Mouse (Mus musculus): ENCODE results near the gene Rpe. TPM values are rescaled to one million over a fixed set of nuclear protein-coding genes. Genes with fewer than 3 reads are reported as not detected.
"Not testable (repeated sequence)": the region's sequence is repeated elsewhere in the genome, so short reads cannot be mapped to it uniquely, and the experiment has no call there.

The Rpe gene
- polyA plus RNA-seq, 1 experiment from 2014 or later: 30.2 TPM

- WGBS: 62% methylated on average over 1 of the region's 1 CpGs
- ATAC-seq: peak; percentile 56; the same call in 1 of the 2 replicates
- H3K4me3 ChIP-seq (ENCODE audit: low read depth, low read length): no peak overlapping the region
- H3K36me3 ChIP-seq (ENCODE audit: control insufficient read depth, insufficient read depth, low read length): peaks cover 2% of the 10 kb centered on the region; the same call in 1 of the 2 replicates
- no peak overlapping the region for H3K9ac ChIP-seq (ENCODE audit: low read depth, low read length)
- H3K4me1 ChIP-seq (ENCODE audit: control insufficient read depth, insufficient read depth, low read length): no peaks in the 10 kb centered on the region
- no peak overlapping the region for H3K27ac ChIP-seq (ENCODE audit: low read length)
- no peak overlapping the region for H3K4me2 ChIP-seq (ENCODE audit: low read length)
- no peaks in the 10 kb centered on the region for H3K9me3 ChIP-seq (replicated peaks; ENCODE audit: control insufficient read depth, low read length, poor library complexity, severe bottlenecking)
- H3K27me3 ChIP-seq (ENCODE audit: control insufficient read depth, insufficient read depth, low read depth, low read length): no peaks in the 10 kb centered on the region
Observed at GRCm38 (mm10) chr1:66692308-66692707, 8.3 kb upstream of the Rpe start.

DNA sequence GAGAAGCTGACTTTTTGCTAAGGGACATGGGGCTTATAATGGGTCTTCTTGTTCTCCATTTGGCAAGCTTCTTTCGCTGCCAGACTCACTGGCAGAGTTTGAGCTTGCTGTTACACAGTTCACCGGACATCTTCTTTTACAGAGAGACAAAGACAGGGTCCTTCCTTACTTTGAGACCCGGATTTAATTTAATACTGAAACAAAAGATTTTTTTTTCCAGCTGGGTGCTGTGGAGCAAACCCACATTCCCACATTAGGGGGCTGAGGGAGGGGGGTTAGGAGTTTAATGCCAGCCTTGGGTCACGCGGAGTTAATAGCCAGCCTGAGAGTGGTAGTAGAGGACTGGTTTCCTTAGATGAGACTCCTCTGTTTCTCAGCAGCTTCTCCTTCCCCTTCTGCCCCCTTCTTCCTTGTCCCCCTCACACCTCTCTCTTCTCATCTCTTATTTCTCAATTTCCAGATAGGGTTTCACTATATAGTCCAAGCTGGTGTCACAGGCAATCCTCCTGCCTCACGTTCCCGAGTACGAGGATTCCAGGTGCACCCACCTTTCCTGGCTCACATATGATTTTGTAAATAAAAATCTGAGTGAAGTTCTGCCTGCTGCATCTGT is 7.7 kb upstream of the Rpe start:
- Histone ChIP-seq H3K27me3 (ENCODE audit: control insufficient read depth, insufficient read depth, low read depth, low read length) (no peaks in the 10 kb centered on the region), H3K27ac (ENCODE audit: low read length) (no peak overlapping the region), H3K4me3 (ENCODE audit: low read depth, low read length) (no peak overlapping the region), H3K9ac (ENCODE audit: low read depth, low read length) (no peak overlapping the region), H3K4me1 (ENCODE audit: control insufficient read depth, insufficient read depth, low read length) (no peaks in the 10 kb centered on the region), H3K9me3 (replicated peaks; ENCODE audit: control insufficient read depth, low read length, poor library complexity, severe bottlenecking) (no peaks in the 10 kb centered on the region), H3K4me2 (ENCODE audit: low read length) (no peak overlapping the region), H3K36me3 (ENCODE audit: control insufficient read depth, insufficient read depth, low read length) (peaks cover 2% of the 10 kb centered on the region; the same call in 1 of the 2 replicates)
- 59% methylated on average over 8 of the region's 8 CpGs for WGBS
- 0 out of 2 replicates have a peak, but pooled peaks have one; percentile 58 for ATAC-seq

GRCm38 (mm10) chr1:66694266-66694665 is 6.4 kb upstream of the Rpe start:
- Histone ChIP-seq H3K4me3 (ENCODE audit: low read depth, low read length) (no peak overlapping the region), H3K9me3 (replicated peaks; ENCODE audit: control insufficient read depth, low read length, poor library complexity, severe bottlenecking) (no peaks in the 10 kb centered on the region), H3K4me1 (ENCODE audit: control insufficient read depth, insufficient read depth, low read length) (no peaks in the 10 kb centered on the region), H3K9ac (ENCODE audit: low read depth, low read length) (no peak overlapping the region), H3K27me3 (ENCODE audit: control insufficient read depth, insufficient read depth, low read depth, low read length) (no peaks in the 10 kb centered on the region), H3K27ac (ENCODE audit: low read length) (no peak overlapping the region), H3K4me2 (ENCODE audit: low read length) (no peak overlapping the region), H3K36me3 (ENCODE audit: control insufficient read depth, insufficient read depth, low read length) (peaks cover 2% of the 10 kb centered on the region; the same call in 1 of the 2 replicates)
- WGBS: 76% methylated on average over 5 of the region's 5 CpGs
- no peak for ATAC-seq

DNA sequence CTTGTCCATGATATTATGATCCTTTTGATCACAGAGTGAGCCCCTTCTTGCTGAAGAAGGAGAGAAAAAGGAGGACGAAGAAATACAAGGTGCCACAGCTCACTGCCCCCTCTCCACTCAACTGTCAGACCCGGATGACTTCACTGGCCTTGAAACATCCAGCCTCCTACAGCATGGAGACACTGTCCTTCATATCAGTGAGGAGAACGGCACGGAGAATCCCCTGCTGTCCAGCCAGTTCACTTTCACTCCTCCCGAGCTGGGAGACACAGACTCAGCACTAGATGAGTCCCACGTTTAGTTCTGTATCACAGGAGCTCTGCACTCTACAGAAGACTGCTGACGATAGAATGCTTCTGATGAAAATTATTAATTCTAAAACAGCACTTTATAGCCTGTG is 5.3 kb upstream of the Rpe start:
- peaks cover 2% of the 10 kb centered on the region; the same call in 1 of the 2 replicates for H3K36me3 ChIP-seq (ENCODE audit: control insufficient read depth, insufficient read depth, low read length)
- H3K27me3 ChIP-seq (ENCODE audit: control insufficient read depth, insufficient read depth, low read depth, low read length): no peaks in the 10 kb centered on the region
- H3K4me3 ChIP-seq (ENCODE audit: low read depth, low read length): no peak overlapping the region
- ATAC-seq: no peak
- 66% methylated on average over 7 of the region's 7 CpGs for WGBS
- no peak overlapping the region for H3K4me2 ChIP-seq (ENCODE audit: low read length)
- no peak overlapping the region for H3K9ac ChIP-seq (ENCODE audit: low read depth, low read length)
- no peaks in the 10 kb centered on the region for H3K9me3 ChIP-seq (replicated peaks; ENCODE audit: control insufficient read depth, low read length, poor library complexity, severe bottlenecking)
- no peaks in the 10 kb centered on the region for H3K4me1 ChIP-seq (ENCODE audit: control insufficient read depth, insufficient read depth, low read length)
- no peak overlapping the region for H3K27ac ChIP-seq (ENCODE audit: low read length)

GRCm38 (mm10) chr1:66699630-66700029 is 1.0 kb upstream of the Rpe start:
- H3K4me3 ChIP-seq (ENCODE audit: low read depth, low read length); H3K27ac ChIP-seq (ENCODE audit: low read length); H3K36me3 ChIP-seq (ENCODE audit: control insufficient read depth, insufficient read depth, low read length); H3K9ac ChIP-seq (ENCODE audit: low read depth, low read length); H3K27me3 ChIP-seq (ENCODE audit: control insufficient read depth, insufficient read depth, low read depth, low read length); H3K4me2 ChIP-seq (ENCODE audit: low read length); H3K9me3 ChIP-seq (replicated peaks; ENCODE audit: control insufficient read depth, low read length, poor library complexity, severe bottlenecking); ATAC-seq: not testable (repeated sequence)
- peaks cover 16% of the 10 kb centered on the region for H3K4me1 ChIP-seq (ENCODE audit: control insufficient read depth, insufficient read depth, low read length)
- WGBS: 89% methylated on average over 10 of the region's 10 CpGs

- peak; percentile 70 for ATAC-seq
- Histone ChIP-seq H3K4me3 (ENCODE audit: low read depth, low read length) (peak overlapping the region; percentile 73), H3K9ac (ENCODE audit: low read depth, low read length) (no peak overlapping the region; the same call in 1 of the 2 replicates), H3K9me3 (replicated peaks; ENCODE audit: control insufficient read depth, low read length, poor library complexity, severe bottlenecking) (no peaks in the 10 kb centered on the region), H3K36me3 (ENCODE audit: control insufficient read depth, insufficient read depth, low read length) (no peaks in the 10 kb centered on the region), H3K27ac (ENCODE audit: low read length) (no peak overlapping the region), H3K4me1 (ENCODE audit: control insufficient read depth, insufficient read depth, low read length) (peaks cover 19% of the 10 kb centered on the region), H3K4me2 (ENCODE audit: low read length) (peak overlapping the region; percentile 71), H3K27me3 (ENCODE audit: control insufficient read depth, insufficient read depth, low read depth, low read length) (no peaks in the 10 kb centered on the region)
- 43% methylated on average over 5 of the region's 5 CpGs for WGBS
Observed at GRCm38 (mm10) chr1:66700149-66700692, 410 bp upstream of the Rpe start.

- H3K27me3 ChIP-seq (ENCODE audit: control insufficient read depth, insufficient read depth, low read depth, low read length): no peaks in the 10 kb centered on the region
- ATAC-seq: no peak
- no peak overlapping the region for H3K27ac ChIP-seq (ENCODE audit: low read length)
- no peaks in the 10 kb centered on the region for H3K9me3 ChIP-seq (replicated peaks; ENCODE audit: control insufficient read depth, low read length, poor library complexity, severe bottlenecking)
- peak overlapping the region; percentile 71 for H3K4me2 ChIP-seq (ENCODE audit: low read length)
- H3K4me3 ChIP-seq (ENCODE audit: low read depth, low read length): peak overlapping the region; percentile 73
- 41% methylated on average over 2 of the region's 2 CpGs for WGBS
- H3K9ac ChIP-seq (ENCODE audit: low read depth, low read length): peak overlapping the region; percentile 84
- H3K4me1 ChIP-seq (ENCODE audit: control insufficient read depth, insufficient read depth, low read length): peaks cover 19% of the 10 kb centered on the region
- H3K36me3 ChIP-seq (ENCODE audit: control insufficient read depth, insufficient read depth, low read length): peaks cover under 1% of the 10 kb centered on the region; the same call in 1 of the 2 replicates
Observed at GRCm38 (mm10) chr1:66701576-66701940, 927 bp downstream of the Rpe start.

DNA sequence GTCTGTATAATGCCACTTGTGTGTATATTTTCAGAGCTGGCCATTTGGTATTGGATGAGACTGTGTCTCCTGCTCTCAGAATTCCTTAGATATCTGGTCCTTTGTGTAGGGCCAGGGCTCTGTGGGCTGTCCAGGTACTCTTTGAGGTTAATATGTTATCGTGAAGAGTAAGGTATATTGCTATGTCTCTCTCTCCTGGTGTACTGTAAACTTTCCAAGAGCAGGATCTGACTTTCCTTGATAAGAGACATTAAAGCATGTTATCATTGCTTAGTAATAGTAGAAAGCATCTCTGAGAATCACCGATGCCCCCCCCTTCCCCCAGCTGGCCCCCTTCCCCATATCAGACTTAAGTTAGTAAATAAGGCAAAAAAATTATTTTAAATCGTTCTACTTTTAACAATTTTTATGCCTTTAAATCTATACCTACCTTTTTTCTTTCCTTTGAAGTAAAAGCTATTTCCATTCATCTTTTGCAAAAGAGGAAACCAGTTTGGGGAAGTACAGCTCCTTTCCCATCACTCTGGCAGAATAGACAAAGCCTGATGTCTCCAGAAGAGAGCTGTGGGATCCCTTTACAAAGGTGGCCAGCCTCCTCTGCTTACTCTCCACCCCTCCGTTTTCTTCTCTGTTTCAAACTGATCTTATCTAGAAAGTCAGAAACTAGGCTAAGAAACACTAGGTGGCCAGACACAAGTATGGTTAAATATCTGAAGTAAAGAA is 2.2 kb downstream of the Rpe start:
- Histone ChIP-seq H3K36me3 (ENCODE audit: control insufficient read depth, insufficient read depth, low read length) (peaks cover 6% of the 10 kb centered on the region; the same call in 1 of the 2 replicates), H3K27me3 (ENCODE audit: control insufficient read depth, insufficient read depth, low read depth, low read length) (no peaks in the 10 kb centered on the region), H3K4me1 (ENCODE audit: control insufficient read depth, insufficient read depth, low read length) (peaks cover 19% of the 10 kb centered on the region), H3K4me2 (ENCODE audit: low read length) (no peak overlapping the region), H3K9me3 (replicated peaks; ENCODE audit: control insufficient read depth, low read length, poor library complexity, severe bottlenecking) (no peaks in the 10 kb centered on the region), H3K27ac (ENCODE audit: low read length) (no peak overlapping the region), H3K4me3 (ENCODE audit: low read depth, low read length) (no peak overlapping the region), H3K9ac (ENCODE audit: low read depth, low read length) (no peak overlapping the region)
- ATAC-seq: no peak
- 91% methylated on average over 4 of the region's 4 CpGs for WGBS

- Histone ChIP-seq H3K4me2 (ENCODE audit: low read length) (no peak overlapping the region), H3K27me3 (ENCODE audit: control insufficient read depth, insufficient read depth, low read depth, low read length) (no peaks in the 10 kb centered on the region), H3K4me3 (ENCODE audit: low read depth, low read length) (no peak overlapping the region), H3K4me1 (ENCODE audit: control insufficient read depth, insufficient read depth, low read length) (peaks cover 19% of the 10 kb centered on the region), H3K9ac (ENCODE audit: low read depth, low read length) (no peak overlapping the region), H3K36me3 (ENCODE audit: control insufficient read depth, insufficient read depth, low read length) (peaks cover 9% of the 10 kb centered on the region), H3K27ac (ENCODE audit: low read length) (no peak overlapping the region), H3K9me3 (replicated peaks; ENCODE audit: control insufficient read depth, low read length, poor library complexity, severe bottlenecking) (no peaks in the 10 kb centered on the region)
- 63% methylated on average over 6 of the region's 6 CpGs for WGBS
- no peak for ATAC-seq
Observed at GRCm38 (mm10) chr1:66704523-66704922, 3.9 kb downstream of the Rpe start.
